Mouse (Mus musculus) erythroblast, embryonic 14.5 days (primary cell): ENCODE measurements around the gene Wfikkn1. TPM values are rescaled to one million over a fixed set of nuclear protein-coding genes. Genes with fewer than 3 reads are reported as not detected.
A peak's percentile ranks its signal among the peaks of the same experiment; 100 is the strongest.

Experiments
- H3K27me3 ChIP-seq: 2 replicates; pipeline ENCODE4 v1.6.1; 2012; ENCODE audit warnings: inconsistent platforms; ENCODE audit not compliant: control insufficient read depth
- H3K36me3 ChIP-seq: 2 replicates; pipeline ENCODE4 v1.6.1; 2012; ENCODE audit warnings: mild to moderate bottlenecking, inconsistent platforms; ENCODE audit not compliant: control insufficient read depth
- H3K4me1 ChIP-seq: 2 replicates; pipeline ENCODE4 v1.6.1; 2012; ENCODE audit warnings: inconsistent platforms; ENCODE audit not compliant: control insufficient read depth
- H3K4me3 ChIP-seq: replicated peaks from 2 replicates; pipeline ENCODE3; 2012; ENCODE audit warnings: moderate library complexity, mild to moderate bottlenecking, inconsistent platforms
- H3K9me3 ChIP-seq: 2 replicates; pipeline ENCODE4 v1.6.1; 2012; ENCODE audit warnings: low read length, inconsistent platforms, mixed read lengths; ENCODE audit not compliant: control insufficient read depth
- GATA1 ChIP-seq: IDR thresholded peaks from 2 replicates; pipeline ENCODE4 v1.6.1; 2012; ENCODE audit warnings: low read length, inconsistent platforms, mixed read lengths
- TAL1 ChIP-seq: IDR thresholded peaks from 3 replicates; pipeline ENCODE4 v1.6.1; 2012; ENCODE audit warnings: low read length, inconsistent platforms, mixed read lengths
- polyA plus RNA-seq: library from polyadenylated mRNA; stranded (reverse); fragments of >175 nt; gene quantifications from 2 replicates; pipeline ENCODE4 v1.2.3, GENCODE M21; 2012

Wfikkn1 gene
- polyA plus RNA-seq, 1 experiment: 0.17 TPM

DNA sequence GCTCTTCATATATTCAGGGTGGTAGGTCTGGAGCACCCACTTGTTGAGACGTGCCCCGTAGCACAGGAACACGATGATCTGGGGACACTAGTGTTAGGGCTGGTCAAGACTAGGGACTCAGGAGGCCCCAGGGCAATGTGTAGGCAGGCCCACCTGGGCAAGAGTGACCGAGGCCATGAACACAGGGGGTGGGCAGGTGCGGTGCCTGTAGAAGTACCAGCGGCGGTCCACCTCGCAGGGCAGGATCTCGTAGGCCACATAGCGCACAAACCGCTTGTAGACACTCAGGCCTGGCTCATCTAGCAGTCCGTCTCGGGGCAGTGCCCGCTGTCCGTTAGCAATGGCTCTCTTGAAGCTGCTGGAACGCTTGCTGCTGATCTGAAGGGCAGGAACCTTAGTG is 44.8 kb downstream of the Wfikkn1 start:
- H3K4me3 ChIP-seq: no peak overlapping the region
- no peak for TF ChIP-seq TAL1
- TF ChIP-seq GATA1: no peak
- no peaks in the 10 kb centered on the region for H3K27me3 ChIP-seq
- peaks cover 71% of the 10 kb centered on the region for H3K36me3 ChIP-seq
- H3K9me3 ChIP-seq: no peaks in the 10 kb centered on the region
- H3K4me1 ChIP-seq: peaks cover 84% of the 10 kb centered on the region

DNA sequence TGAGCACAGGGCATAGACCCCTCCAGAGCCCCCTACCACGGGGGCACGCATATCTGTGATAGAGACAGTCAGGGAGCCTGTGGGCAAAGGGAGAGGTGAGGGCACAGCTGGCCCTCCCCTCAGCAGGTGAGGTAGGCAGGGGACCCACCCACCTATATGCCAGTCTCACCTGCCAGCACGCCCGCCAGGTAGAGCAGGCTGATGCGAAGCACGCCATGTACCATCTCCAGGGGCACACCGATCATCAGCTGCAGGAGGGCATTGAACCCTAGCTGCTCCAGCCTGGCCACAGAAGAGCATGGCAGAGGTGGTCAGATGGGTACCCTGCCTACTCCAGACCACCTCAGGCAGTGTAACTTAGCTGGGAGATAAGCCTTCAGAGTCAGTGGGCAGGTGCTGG is 45.4 kb downstream of the Wfikkn1 start:
- Histone ChIP-seq H3K27me3 (no peaks in the 10 kb centered on the region), H3K36me3 (peaks cover 71% of the 10 kb centered on the region), H3K4me1 (peaks cover 85% of the 10 kb centered on the region), H3K9me3 (no peaks in the 10 kb centered on the region), H3K4me3 (no peak overlapping the region)
- TF ChIP-seq GATA1 (no peak), TAL1 (no peak)

DNA sequence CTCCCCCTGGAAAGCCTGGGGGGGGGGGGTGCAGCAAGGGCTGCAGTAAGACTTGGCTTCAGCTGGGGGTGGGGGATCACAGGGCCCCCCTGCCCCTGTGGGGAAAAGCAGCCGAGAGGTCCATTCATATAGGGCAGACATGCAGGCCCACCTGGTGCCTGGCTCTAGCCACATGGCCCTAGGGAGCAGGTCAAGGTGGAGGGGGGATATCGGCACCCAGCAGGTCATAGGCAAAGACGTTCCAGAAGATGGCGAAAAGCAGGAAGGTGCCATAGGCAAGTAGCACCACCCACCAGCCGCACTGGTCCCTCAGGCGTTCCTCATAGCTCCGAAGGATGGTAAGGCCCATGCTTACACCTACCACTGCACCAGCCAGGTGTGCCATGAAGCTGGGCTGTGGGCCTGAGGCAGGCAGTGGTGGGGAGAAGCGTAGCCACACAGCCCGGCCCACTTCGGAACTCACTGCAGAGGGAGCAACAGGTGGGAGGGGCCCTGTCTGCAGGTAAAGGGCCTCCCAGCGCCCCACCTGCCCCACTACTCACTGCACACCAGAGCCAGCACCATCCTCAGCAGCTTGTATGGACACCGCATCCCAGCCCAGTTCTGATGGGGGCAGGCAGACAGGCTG is 45.9 kb downstream of the Wfikkn1 start:
- Histone ChIP-seq H3K4me3 (peak overlapping the region; percentile 81), H3K4me1 (peaks cover 91% of the 10 kb centered on the region), H3K9me3 (no peaks in the 10 kb centered on the region), H3K27me3 (no peaks in the 10 kb centered on the region), H3K36me3 (peaks cover 71% of the 10 kb centered on the region)
- TF ChIP-seq GATA1 (no peak), TAL1 (no peak)

DNA sequence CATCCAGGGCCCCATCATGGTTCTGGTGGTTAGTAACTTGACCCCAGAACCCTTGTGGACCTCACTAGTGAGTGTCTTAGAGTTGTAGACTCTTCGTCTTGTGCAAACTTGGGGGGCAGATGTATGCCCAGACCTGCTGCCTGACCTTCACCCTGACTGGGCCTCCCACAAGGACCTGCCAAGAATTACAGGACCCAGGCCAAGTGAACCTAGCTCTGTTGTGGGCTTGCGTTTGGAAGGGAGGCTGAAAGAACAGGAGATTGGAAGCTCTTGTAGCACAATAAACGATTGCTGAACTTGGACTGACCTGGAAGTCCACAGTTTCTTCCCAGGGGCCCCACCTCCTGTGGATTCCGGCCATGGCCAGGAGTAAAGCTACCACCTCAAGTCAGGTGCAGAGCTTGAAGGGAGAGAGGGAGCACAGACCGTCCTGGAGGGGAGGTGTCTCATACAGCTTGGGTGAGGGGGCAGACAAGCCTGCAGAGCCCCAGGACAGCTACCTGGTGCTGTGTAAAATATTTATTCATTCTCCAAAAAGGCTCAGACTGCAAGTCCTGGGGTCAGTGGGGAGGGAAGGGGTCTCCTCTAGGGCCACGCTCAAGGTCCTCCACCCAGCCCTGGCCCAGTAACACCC is 46.6 kb downstream of the Wfikkn1 start:
- no peak for TF ChIP-seq TAL1
- no peak for TF ChIP-seq GATA1
- Histone ChIP-seq H3K36me3 (peaks cover 71% of the 10 kb centered on the region), H3K4me3 (peak overlapping the region; percentile 81), H3K9me3 (no peaks in the 10 kb centered on the region), H3K4me1 (peaks cover 92% of the 10 kb centered on the region), H3K27me3 (no peaks in the 10 kb centered on the region)

DNA sequence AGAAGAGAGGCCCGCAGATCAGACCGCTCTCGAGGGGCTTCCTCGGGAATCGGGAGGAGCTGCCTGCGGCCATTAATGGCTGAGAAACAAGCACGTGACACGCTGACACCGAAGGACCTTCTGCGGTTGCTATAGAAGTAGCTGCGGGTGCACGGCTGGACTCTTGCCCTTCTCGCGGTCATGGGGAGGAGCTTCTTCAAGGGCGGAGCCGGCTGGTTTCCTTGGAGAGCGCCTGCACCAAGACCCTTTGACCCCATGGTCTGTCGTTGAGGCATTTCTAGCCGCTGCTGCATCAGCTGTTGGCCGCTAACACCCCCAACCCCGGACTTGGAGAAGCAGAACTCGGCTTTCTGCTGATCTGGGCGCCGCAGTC is 47.4 kb downstream of the Wfikkn1 start, which contains the start of gene Stub1:
Gene Stub1 (minus strand): TSS at position 114 of the 373 bp plus-strand sequence.
- Histone ChIP-seq H3K36me3 (peaks cover 66% of the 10 kb centered on the region), H3K27me3 (no peaks in the 10 kb centered on the region), H3K4me1 (peaks cover 95% of the 10 kb centered on the region), H3K9me3 (no peaks in the 10 kb centered on the region), H3K4me3 (peak within 1 kb of the TSS; percentile 81)
- TF ChIP-seq TAL1 (no peak), GATA1 (no peak)

DNA sequence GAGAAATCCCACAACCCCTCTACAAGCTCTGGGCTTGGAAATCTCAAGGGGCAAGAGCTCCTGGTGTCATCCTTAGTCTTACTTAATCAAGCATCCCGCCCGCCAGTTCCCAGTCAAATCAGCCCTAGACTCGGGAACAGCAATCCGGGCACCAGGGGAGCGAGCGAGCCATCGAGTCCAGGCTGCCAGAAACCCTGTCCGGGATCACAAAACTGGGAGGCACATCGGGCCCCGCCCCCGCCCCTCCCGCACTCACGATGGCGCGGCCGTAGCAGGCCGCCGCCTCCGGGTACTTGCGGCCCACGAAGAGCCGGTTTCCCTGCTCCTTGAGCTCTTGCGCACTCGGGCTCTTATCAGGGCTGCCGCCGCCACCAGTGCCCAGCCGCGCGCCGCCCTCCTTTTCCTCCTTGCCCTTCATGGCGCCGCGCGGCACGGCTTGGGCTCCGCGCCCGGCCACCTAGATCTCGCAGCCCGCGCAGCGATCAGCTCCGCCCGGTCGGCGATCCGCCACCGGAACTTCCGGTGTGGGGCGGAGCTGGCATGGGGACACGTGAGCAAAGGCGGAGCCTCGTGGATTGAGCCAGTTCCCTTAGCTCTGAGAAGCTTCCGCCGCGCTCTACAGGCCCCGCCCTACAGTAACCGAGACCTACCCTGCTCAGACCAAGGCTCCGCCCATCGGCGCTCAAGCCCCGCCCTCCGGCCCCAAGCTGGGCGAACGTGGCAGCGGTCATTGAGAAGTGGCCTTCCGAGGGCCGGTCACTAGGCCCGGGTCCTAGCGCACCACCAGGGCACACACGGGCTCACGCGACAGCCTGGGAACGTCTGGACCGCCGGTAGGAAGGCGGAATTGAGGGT is 48.0 kb downstream of the Wfikkn1 start:
- H3K4me3 ChIP-seq: peak overlapping the region; percentile 81
- H3K27me3 ChIP-seq: no peaks in the 10 kb centered on the region
- H3K4me1 ChIP-seq: peaks cover 94% of the 10 kb centered on the region
- no peaks in the 10 kb centered on the region for H3K9me3 ChIP-seq
- peaks cover 66% of the 10 kb centered on the region for H3K36me3 ChIP-seq
- TF ChIP-seq TAL1 (no peak), GATA1 (no peak)

DNA sequence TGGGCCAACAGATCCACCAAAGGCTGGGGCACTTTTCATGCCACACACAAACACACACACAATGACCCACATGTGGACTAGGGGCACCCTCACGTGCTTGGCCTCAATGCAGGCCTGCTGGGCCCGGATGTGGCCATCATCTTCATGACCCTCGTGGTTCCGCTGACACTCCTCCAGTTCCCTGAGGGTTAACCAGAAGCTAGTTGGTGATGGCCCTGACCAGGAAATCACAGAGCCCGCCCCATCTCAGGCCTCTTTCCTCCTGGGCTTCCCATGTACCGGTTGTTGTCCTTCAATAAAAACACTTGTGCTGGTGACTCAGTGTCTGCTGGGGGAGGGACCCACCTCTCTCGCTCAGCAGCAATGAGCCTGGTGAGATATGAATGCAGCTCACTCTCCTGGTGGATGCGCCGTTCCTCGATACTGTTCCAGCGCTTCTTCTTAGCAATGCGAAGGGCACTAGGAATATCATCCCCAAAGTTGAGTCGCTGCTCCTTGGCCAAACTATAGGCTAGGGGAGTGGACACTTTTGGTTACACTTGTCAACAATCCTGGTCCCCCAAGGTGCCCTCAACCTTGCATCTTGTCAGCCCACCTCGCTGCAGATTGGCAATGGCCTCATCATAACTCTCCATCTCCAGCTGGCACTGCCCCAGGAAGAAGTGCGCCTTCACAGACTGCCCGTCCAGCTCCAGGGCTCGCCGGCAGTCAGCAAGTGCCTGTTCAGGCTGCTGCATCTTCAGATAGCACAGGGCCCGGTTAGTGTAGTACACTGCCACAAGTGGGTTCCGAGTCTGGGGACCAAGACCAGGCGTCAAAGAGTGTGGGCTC is 49.0 kb downstream of the Wfikkn1 start:
- Histone ChIP-seq H3K9me3 (no peaks in the 10 kb centered on the region), H3K4me1 (peaks cover 93% of the 10 kb centered on the region), H3K36me3 (peaks cover 69% of the 10 kb centered on the region), H3K4me3 (peak overlapping the region; percentile 81), H3K27me3 (no peaks in the 10 kb centered on the region)
- TF ChIP-seq GATA1 (no peak), TAL1 (no peak)

DNA sequence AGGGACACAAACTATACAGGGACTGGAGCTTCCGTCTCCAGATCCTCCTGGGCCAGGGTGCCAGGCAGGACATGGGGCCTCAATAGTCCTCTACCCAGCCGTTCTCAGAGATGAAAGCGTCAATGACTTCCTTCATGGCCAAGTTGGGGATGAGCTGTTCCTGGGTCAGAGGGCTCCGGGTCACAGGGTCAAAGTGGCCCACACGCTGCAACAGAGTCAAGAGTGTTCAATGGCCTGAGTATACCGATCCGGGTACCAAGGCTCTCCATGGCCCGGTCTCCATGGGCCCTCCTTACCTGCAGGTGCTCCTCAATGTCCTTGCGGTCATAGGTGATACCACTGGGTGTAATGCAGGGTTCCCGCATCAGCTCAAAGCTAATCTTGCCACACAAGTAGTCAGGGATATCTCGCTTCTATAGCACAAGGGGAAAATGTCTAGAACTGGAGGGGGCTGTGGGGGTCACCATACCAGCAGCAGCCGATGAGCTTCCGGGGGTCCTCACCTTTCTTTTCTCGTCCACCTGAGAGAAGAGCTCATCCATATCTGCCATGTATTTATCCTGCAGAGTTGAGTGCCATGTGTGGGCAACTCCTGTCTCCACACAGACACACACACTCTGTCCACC is 49.7 kb downstream of the Wfikkn1 start:
- no peak for TF ChIP-seq GATA1
- TF ChIP-seq TAL1: no peak
- peak overlapping the region; percentile 81 for H3K4me3 ChIP-seq
- peaks cover 70% of the 10 kb centered on the region for H3K36me3 ChIP-seq
- no peaks in the 10 kb centered on the region for H3K27me3 ChIP-seq
- H3K4me1 ChIP-seq: peaks cover 93% of the 10 kb centered on the region
- H3K9me3 ChIP-seq: no peaks in the 10 kb centered on the region
